Mouse (Mus musculus): ENCODE data around the gene Poc1b. TPM values are rescaled to one million over a fixed set of nuclear protein-coding genes. Genes with fewer than 3 reads are reported as not detected.
"Not testable (repeated sequence)": the region's sequence is repeated elsewhere in the genome, so short reads cannot be mapped to it uniquely, and the experiment has no call there.

Gene Poc1b
- total RNA-seq, 2 experiments from 2014 or later: 9.3 to 10.1 TPM

DNA sequence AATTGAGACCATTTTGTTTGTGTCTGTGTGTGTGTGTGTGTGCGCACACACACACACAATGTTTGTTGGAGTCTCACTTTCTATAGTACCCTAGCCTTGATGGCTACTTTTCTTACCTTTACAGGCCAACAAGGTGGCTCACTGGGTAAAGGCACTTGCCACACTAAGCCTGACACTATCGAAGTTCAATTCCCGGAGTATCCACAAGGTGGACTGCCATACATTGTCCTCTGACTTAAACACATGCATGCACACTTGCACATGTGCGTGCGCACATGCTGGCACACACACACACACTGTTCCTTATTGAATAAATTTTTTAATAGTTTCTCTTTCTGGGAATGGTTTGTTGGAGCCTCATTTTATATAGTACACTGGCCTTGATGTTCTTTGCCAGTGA is 50.0 kb downstream of the Poc1b start:
- DNase-seq (ENCODE audit: low spot score in 2 of 2): no peak

GRCm38 (mm10) chr10:99157697-99158096 is 50.9 kb downstream of the Poc1b start:
- DNase-seq (ENCODE audit: low spot score in 2 of 2): not testable (repeated sequence)

DNA sequence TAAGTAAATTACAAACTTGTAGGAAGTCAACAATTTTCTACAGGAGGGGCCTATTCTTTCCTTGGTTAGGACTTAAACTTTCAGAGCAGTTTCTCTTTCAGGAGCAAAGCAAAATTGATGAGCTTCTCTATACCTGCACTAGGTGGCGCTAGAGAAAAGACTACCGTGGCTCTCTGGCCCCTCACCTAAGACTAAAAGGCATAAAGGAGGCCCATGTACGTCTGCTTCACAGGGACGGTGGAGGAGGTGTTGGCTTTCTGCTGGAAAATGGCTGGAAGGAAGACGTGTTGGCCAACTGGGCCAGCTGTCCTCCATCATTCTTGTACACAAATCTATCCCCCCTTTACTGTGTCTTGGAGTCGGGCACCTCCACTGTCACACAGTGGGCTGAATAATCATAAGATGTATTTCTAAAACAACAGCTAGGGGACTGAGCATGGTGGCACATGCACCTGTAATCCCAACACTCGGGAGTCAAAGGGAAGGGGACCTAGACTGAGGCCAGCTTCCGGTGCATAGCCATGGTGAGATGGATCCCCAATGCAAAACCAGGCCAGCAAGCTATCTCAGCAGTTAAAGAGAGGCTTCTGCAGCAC is 55.2 kb downstream of the Poc1b start:
- DNase-seq (ENCODE audit: low spot score in 2 of 2): no peak

DNA sequence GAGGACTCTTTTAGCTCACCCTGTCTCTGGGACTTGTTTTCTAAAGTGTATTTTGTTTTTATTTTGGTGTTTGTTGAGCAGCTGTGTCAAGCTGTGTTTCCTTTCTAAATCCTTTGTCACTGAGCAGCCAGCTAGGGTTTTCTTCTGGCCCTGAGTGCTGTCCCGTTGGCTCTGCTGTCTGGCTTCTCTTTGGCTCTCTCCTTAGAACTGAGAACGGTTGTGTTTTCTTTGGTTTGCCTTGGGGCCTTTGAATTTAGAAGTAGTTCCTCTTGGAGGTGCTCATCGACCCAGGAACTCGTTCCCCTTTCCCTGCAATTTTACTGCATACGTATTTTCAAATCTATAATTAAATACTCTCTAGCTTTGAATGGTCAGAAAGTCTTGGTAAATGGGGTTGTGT is 56.2 kb downstream of the Poc1b start:
- DNase-seq (ENCODE audit: low spot score in 2 of 2): no peak

DNA sequence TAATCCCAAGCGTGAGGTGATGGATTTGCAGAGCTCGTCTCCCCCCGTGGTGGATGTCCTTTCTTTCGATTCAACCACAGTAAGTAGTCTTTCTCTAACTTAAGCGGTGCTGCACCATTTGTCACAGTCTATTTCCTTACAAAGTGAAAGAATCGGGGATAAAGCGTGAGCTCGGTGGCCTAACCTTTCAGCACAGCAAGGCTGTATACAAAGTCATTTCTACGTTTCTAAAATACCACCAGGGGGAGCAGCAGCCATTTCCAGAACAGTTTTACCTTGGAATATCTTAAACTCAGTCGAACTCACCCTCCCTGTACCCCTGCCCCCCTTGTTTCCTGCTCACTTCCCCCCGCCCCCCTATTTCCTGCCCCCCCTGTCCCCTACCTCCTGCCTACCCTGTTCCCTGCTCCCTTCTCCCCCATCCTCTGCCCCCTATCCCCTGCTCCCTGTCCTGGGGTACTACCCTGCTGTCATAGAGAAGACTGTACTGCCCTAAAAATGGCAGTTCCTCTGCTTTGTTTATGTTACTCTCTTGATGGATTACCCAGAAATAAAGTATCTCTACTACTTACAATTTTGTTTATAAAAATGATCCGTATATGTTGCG is 58.1 kb downstream of the Poc1b start:
- DNase-seq (ENCODE audit: low spot score in 2 of 2): peak in 1 of 2 experiments; percentile 53

- DNase-seq (ENCODE audit: low spot score in 2 of 2): no peak
These were observed 59.0 kb downstream of the Poc1b start for GRCm38 (mm10) chr10:99165751-99166282.

GRCm38 (mm10) chr10:99166392-99166791 is 59.6 kb downstream of the Poc1b start:
- no peak for DNase-seq (ENCODE audit: low spot score in 2 of 2)

- DNase-seq (ENCODE audit: low spot score in 2 of 2): no peak
These were observed 61.6 kb downstream of the Poc1b start for GRCm38 (mm10) chr10:99168404-99168803.

DNA sequence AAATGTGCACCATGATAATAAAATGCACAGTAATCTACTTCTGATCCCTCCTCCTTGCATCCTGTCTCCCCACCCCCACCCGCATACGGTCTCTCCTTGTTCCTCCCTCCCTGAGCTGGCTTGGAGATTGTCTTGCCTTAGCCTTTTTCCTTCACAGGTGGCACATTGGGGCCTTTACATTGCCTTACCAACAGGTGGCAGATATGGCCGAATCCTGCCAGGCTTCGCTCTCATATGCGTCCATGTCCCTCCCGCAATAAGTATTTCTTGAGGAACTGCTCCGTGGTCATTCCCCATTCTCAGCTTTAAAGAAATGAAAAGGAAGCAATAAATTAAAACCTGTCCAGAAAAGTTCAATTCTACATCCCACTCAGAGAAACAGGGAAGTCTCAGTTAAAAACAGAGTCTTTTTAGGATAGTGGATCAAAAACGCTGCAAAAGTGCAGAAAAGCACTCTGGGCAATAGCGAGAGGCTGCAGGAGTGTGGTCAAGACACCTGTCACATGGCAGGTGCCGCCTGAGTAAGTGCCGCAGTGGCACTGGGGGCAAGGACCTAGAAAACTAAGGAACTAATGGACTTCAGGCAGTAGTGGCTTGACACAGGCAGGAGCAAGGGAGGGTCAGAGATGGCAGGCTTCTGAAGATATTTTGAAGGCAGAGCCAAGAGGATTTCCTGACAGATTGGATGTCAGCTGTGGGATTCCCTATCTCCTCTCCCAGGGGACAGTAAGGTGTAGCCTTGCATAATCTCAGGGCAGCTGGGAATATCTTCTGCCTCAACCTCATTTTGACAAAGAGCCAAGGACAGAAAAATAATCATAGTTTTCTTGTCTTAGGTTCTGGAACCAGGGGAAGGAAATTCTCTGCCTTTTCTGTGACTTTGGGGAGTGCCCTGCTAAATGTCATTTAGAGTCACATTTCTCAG is 62.3 kb downstream of the Poc1b start:
- DNase-seq (ENCODE audit: low spot score in 2 of 2): no peak

- DNase-seq (ENCODE audit: low spot score in 2 of 2): no peak
These were observed 62.9 kb downstream of the Poc1b start for GRCm38 (mm10) chr10:99169765-99170129.

- DNase-seq (ENCODE audit: low spot score in 2 of 2): no peak
These were observed 65.2 kb downstream of the Poc1b start for GRCm38 (mm10) chr10:99171961-99172497.

DNA sequence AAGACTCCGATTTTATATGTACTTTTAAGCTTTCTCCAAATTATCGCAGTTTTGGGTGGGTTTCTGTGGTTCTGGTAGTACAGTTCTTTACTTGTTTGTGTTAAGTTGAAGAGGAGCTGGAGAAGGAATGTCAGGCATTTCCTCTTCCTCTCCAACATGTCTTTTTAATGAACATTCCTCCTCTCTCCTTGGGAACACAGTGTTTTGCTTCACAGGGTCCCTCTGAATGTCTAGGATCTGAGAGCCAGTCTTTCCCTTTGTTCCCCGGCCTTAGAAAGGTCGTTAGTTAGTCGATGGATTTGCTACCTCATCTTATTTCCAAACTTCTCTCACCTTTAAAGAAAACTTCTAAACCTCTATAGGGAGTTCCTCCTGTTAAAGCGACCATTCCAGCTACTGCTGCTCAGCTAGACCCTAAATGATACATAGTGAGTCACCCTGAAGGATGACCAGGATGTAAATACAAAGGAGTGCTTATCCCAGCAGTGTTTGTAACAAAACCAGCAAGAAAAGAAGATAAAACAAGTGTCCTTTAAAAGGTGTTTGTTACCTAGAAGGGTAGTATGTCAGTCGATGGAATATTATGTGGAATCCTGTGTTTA is 66.2 kb downstream of the Poc1b start:
- no peak for DNase-seq (ENCODE audit: low spot score in 2 of 2)

DNA sequence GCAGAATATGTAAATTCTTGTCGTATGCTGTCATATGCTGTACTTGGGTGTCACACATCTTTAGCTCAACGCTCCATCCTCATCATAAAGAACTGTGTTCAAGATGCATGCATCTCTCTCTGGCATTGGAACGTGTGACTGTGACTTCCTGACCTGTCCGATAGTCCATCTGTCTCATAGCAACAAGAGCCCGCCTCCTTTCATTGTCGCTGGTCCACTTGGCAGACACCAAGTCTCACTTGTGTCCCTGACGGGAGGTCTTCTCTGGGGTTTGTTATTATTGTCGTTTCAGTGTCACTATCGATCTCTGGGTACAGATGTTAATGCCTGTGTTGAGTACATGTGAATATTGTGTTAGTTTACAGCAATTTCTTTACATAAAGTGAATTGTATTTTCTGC is 70.1 kb downstream of the Poc1b start:
- no peak for DNase-seq (ENCODE audit: low spot score in 2 of 2)

- no peak for DNase-seq (ENCODE audit: low spot score in 2 of 2)
These were observed 71.3 kb downstream of the Poc1b start for GRCm38 (mm10) chr10:99178118-99178517.

DNA sequence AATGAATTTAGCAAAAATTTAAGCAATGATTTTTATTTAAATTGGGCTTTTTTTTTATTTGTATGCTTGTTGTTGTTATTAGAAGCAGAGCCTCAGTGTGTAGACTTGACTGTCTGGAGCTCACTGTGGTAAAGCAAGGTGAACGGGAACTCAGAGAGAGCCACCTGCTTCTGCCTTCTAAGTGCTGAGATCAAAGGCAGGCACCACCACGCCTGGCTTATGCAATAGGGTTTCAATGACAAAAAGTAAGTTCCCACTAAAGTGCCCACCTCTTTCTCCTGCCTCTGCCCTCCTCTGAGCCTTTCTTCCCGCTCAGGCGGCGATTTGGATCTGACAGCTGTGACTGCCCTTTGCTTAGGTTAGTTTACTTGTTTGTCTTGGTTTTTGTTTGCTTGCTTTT is 72.3 kb downstream of the Poc1b start:
- DNase-seq (ENCODE audit: low spot score in 2 of 2): no peak

- no peak for DNase-seq (ENCODE audit: low spot score in 2 of 2)
These were observed 72.7 kb downstream of the Poc1b start for GRCm38 (mm10) chr10:99179566-99179965.

- no peak for DNase-seq (ENCODE audit: low spot score in 2 of 2)
These were observed 74.7 kb downstream of the Poc1b start for GRCm38 (mm10) chr10:99181497-99181896.

DNA sequence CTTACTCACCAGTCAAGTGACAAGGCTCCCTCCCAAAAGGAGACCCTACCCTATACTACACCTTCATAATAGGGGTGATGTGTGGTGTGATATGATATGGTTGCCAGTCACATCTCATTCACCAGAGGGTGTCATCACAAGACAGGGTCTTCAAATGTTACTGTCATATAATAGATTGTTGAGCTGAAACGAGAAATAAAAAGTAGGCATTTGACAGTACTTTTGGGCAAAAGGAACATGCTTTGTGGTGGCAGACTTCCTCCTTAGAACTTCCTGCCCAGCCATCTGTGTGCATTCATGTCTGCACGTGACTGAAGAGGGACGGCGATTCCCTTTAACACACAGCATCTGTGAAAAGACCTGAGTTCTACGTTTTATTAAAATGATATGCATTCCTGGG is 75.3 kb downstream of the Poc1b start:
- no peak for DNase-seq (ENCODE audit: low spot score in 2 of 2)

- DNase-seq (ENCODE audit: low spot score in 2 of 2): no peak
These were observed 81.3 kb downstream of the Poc1b start for GRCm38 (mm10) chr10:99188175-99188574.

DNA sequence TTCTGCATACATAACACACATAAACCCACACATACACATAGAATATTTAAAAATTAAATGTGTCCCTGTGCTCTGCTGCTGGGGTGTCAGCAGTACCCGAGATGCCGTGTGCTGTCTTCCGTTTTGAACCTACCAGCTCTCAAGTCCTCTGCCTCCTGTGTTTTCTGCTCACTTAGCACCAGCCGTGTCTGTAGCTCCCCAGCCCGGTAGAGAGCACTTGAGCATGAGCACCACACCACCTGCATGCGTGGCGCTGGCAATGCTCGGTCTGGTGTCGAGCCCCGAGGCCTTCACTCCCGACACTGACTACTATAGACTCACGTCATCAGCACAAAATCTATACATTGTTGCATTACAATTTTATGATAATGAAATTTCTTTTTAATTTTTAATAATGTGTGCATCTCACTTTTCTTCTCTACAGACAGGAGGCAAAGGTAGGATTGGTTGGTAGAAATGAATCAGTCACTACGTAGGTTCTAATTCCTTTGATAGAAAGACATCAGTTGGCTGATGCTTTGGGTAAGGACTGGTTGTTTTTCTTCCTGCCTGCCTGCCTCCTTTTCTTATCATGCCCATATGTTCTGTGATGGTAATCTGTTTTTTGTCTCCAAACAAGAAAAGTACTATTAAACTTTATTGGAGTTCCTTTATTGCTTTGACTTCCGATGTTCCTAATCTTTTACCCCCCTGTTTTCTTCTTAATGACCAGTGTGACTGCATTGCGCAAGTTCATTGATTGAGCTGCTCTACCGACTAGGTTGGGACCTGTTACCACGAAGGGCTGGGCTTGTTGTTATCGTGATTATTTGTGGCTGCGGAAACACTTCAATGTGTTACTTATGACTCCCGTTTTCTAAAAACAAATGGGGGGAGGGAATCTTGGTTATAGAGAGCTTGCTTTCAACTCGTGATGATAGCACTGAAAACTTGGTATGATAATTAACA is 82.1 kb downstream of the Poc1b start:
- no peak for DNase-seq (ENCODE audit: low spot score in 2 of 2)

All from layer of hippocampus, postnatal 10 days (tissue).